Mouse (Mus musculus): ENCODE results near the gene H2-Eb2. TPM values are rescaled to one million over a fixed set of nuclear protein-coding genes. Genes with fewer than 3 reads are reported as not detected.
"Not testable (repeated sequence)": the region's sequence is repeated elsewhere in the genome, so short reads cannot be mapped to it uniquely, and the experiment has no call there.

H2-Eb2 gene
- polyA plus RNA-seq, 1 experiment from 2014 or later: not detected

- H3K4me1 ChIP-seq: no peaks in the 10 kb centered on the region
- no peak for ATAC-seq (ENCODE audit: insufficient read depth, low FRiP score, low read depth)
- no peak overlapping the region for H3K4me3 ChIP-seq (replicated peaks)
- no peak overlapping the region for H3K27ac ChIP-seq
- no peak overlapping the region for H3K9ac ChIP-seq
- no peaks in the 10 kb centered on the region for H3K9me3 ChIP-seq
- no peaks in the 10 kb centered on the region for H3K27me3 ChIP-seq (replicated peaks)
- H3K4me2 ChIP-seq: no peak overlapping the region
- WGBS: 81% methylated on average over 4 of the region's 4 CpGs
- H3K36me3 ChIP-seq: no peaks in the 10 kb centered on the region
These were observed 17.3 kb upstream of the H2-Eb2 start for GRCm38 (mm10) chr17:34308161-34308560.

DNA sequence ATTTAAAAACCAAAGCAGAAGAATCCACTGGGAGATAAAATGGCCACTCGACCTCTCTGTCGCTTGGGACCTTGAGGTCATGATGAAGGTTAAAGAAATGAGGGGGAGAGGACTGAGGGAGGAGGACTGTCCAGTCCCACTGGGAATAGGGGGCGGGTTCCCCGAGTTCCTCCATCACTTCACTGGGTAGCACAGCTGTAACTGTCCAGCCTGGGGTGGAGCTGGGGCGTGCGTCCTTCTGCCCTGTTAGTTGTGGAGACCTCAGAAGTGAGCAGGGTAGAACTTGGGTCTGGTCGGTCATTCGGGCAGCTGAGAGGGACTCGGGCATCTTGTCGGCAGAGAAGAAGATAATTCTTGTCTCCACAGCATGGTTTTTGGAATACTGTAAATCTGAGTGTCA, 16.2 kb upstream of the H2-Eb2 start:
- 21% methylated on average over 10 of the region's 10 CpGs for WGBS
- Histone ChIP-seq H3K9me3 (no peaks in the 10 kb centered on the region), H3K4me1 (no peaks in the 10 kb centered on the region), H3K36me3 (no peaks in the 10 kb centered on the region), H3K27ac (no peak overlapping the region), H3K4me3 (replicated peaks) (peak overlapping the region; percentile 59), H3K4me2 (peak overlapping the region; percentile 75), H3K27me3 (replicated peaks) (no peaks in the 10 kb centered on the region), H3K9ac (peak overlapping the region; percentile 29; the same call in 1 of the 2 replicates)
- ATAC-seq (ENCODE audit: insufficient read depth, low FRiP score, low read depth): 0 out of 2 replicates have a peak, but pooled peaks have one; percentile 41

DNA sequence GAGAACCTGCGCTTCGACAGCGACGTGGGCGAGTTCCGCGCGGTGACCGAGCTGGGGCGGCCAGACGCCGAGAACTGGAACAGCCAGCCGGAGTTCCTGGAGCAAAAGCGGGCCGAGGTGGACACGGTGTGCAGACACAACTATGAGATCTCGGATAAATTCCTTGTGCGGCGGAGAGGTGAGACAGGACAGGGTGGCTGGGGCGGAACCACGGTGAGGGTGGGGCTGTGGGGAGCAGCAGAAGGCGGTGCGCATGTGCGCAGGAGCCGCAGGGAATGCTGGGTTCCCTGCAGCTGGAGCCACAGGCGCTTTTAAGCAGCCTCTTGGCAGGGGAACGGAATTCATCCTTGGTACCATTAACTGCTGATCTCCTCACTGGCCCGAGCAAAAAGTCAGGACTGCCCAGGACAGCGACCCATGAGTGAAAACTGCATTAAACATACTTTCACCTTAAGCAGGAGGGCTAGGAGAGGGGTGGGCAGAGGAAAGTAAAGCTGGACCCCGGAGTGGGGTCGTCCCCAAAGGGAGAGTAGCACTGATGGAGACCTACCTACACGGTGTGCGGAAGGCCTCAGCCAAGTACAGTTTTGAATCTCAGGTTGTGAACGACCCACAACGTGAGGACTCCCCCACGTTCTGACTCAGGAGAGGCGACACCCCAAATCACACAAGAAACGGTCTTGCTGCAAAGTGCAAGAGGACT, 15.6 kb upstream of the H2-Eb2 start:
- peak overlapping the region; percentile 29; the same call in 1 of the 2 replicates for H3K9ac ChIP-seq
- no peaks in the 10 kb centered on the region for H3K27me3 ChIP-seq (replicated peaks)
- ATAC-seq (ENCODE audit: insufficient read depth, low FRiP score, low read depth): peak; percentile 75
- no peaks in the 10 kb centered on the region for H3K9me3 ChIP-seq
- no peaks in the 10 kb centered on the region for H3K36me3 ChIP-seq
- 21% methylated on average over 38 of the region's 38 CpGs for WGBS
- peak overlapping the region; percentile 59 for H3K4me3 ChIP-seq (replicated peaks)
- no peaks in the 10 kb centered on the region for H3K4me1 ChIP-seq
- no peak overlapping the region for H3K27ac ChIP-seq
- peak overlapping the region; percentile 75 for H3K4me2 ChIP-seq

- H3K27ac ChIP-seq; H3K4me2 ChIP-seq; H3K4me3 ChIP-seq (replicated peaks); H3K27me3 ChIP-seq (replicated peaks); H3K36me3 ChIP-seq; ATAC-seq (ENCODE audit: insufficient read depth, low FRiP score, low read depth); H3K9ac ChIP-seq; H3K9me3 ChIP-seq; H3K4me1 ChIP-seq: not testable (repeated sequence)
- 82% methylated on average over 3 of the region's 3 CpGs for WGBS
These were observed 14.9 kb upstream of the H2-Eb2 start for GRCm38 (mm10) chr17:34310526-34310925.

- H3K27me3 ChIP-seq (replicated peaks): no peaks in the 10 kb centered on the region
- no peak overlapping the region for H3K9ac ChIP-seq
- H3K4me2 ChIP-seq: no peak overlapping the region
- H3K27ac ChIP-seq: no peak overlapping the region
- H3K4me3 ChIP-seq (replicated peaks): no peak overlapping the region
- H3K9me3 ChIP-seq: no peaks in the 10 kb centered on the region
- H3K4me1 ChIP-seq: no peaks in the 10 kb centered on the region
- WGBS: 78% methylated on average over 1 of the region's 1 CpGs
- ATAC-seq (ENCODE audit: insufficient read depth, low FRiP score, low read depth): no peak
- H3K36me3 ChIP-seq: no peaks in the 10 kb centered on the region
These were observed 13.3 kb upstream of the H2-Eb2 start for GRCm38 (mm10) chr17:34312185-34312584.

DNA sequence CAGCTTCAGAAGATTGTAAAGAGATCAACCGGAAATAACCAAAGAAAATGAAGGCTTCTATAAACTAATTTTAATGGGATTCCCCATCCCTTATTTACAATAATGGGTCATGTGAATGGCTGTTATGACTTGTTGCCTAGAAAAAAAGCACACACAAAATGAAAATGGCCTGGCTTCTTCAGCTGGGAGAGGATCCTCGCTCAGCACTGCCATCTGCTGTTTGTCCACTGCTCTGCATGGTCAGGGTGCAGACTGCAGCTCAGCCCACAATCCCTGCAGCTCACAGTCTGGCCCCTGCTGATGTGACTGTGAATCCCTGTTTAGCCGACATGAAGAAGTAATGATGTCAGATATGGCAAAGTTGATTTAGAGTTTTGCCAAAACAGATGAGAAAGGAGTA, 12.1 kb upstream of the H2-Eb2 start:
- Histone ChIP-seq H3K9me3 (no peaks in the 10 kb centered on the region), H3K36me3 (no peaks in the 10 kb centered on the region), H3K27ac (no peak overlapping the region), H3K9ac (no peak overlapping the region), H3K27me3 (replicated peaks) (no peaks in the 10 kb centered on the region), H3K4me2 (no peak overlapping the region), H3K4me1 (no peaks in the 10 kb centered on the region), H3K4me3 (replicated peaks) (no peak overlapping the region)
- 34% methylated on average over 3 of the region's 3 CpGs for WGBS
- ATAC-seq (ENCODE audit: insufficient read depth, low FRiP score, low read depth): no peak

DNA sequence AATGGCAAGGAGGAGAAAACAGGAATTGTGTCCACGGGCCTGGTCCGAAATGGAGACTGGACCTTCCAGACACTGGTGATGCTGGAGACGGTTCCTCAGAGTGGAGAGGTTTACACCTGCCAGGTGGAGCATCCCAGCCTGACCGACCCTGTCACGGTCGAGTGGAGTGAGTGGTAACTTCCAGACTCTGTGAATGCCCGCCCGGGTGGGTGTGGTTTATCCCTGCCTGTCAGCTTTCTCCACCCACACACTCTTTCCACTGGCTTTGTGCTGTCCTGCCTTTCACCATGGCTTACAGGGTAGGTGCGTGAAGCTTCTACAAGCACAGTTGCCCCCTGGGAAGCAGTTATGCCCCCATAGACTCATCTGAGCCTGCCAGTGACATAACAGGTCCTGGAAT, 11.2 kb upstream of the H2-Eb2 start:
- Histone ChIP-seq H3K36me3 (no peaks in the 10 kb centered on the region), H3K9ac (no peak overlapping the region), H3K4me1 (no peaks in the 10 kb centered on the region), H3K27ac (no peak overlapping the region), H3K4me3 (replicated peaks) (no peak overlapping the region), H3K4me2 (no peak overlapping the region), H3K9me3 (no peaks in the 10 kb centered on the region), H3K27me3 (replicated peaks) (no peaks in the 10 kb centered on the region)
- no peak for ATAC-seq (ENCODE audit: insufficient read depth, low FRiP score, low read depth)
- 74% methylated on average over 9 of the region's 9 CpGs for WGBS

- 80% methylated on average over 1 of the region's 1 CpGs for WGBS
- H3K27me3 ChIP-seq (replicated peaks): no peaks in the 10 kb centered on the region
- no peaks in the 10 kb centered on the region for H3K9me3 ChIP-seq
- no peak overlapping the region for H3K4me3 ChIP-seq (replicated peaks)
- ATAC-seq (ENCODE audit: insufficient read depth, low FRiP score, low read depth): no peak
- no peak overlapping the region for H3K4me2 ChIP-seq
- H3K4me1 ChIP-seq: no peaks in the 10 kb centered on the region
- H3K9ac ChIP-seq: no peak overlapping the region
- no peak overlapping the region for H3K27ac ChIP-seq
- no peaks in the 10 kb centered on the region for H3K36me3 ChIP-seq
These were observed 10.0 kb upstream of the H2-Eb2 start for GRCm38 (mm10) chr17:34315512-34315911.

DNA sequence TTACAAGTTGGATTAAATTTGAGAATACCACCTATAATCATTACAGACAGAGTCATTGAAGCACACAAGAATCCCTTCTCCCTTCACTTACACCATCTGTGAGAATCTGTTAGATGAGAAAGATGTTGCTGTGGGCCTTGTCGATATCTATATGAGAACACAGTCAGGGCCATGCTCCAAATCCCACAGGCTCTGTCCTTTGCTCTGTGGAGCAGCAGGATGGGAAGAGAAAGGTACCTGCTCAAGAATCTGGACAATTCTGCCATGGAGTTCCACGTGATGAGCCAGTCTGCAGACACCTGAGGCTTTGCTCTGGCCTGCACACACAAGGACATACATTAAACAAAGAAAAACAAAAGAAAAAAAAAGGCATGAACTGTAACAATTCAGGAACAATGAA, 8.8 kb upstream of the H2-Eb2 start:
- Histone ChIP-seq H3K9me3 (no peaks in the 10 kb centered on the region), H3K4me3 (replicated peaks) (no peak overlapping the region), H3K27ac (no peak overlapping the region), H3K27me3 (replicated peaks) (no peaks in the 10 kb centered on the region), H3K4me2 (no peak overlapping the region), H3K36me3 (no peaks in the 10 kb centered on the region), H3K9ac (no peak overlapping the region), H3K4me1 (no peaks in the 10 kb centered on the region)
- 69% methylated on average over 2 of the region's 2 CpGs for WGBS
- no peak for ATAC-seq (ENCODE audit: insufficient read depth, low FRiP score, low read depth)

DNA sequence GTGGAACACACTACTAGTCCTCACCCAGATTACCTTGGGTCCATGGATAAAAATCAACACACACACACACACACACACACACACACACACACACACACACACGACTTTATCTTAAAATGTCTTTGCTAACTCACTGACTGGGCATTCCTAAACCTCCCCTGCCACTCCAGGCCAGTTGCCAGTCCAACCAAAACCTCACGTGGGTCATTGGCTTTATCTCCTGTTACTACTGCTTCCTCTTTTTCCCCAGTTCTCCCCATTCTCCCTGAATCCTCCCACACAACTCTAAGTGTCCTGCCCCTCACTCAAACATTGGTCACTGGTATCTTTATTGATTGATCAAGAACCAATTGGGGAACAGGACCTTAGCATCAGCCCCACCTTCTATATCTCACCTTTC, 8.2 kb upstream of the H2-Eb2 start:
- no peak for ATAC-seq (ENCODE audit: insufficient read depth, low FRiP score, low read depth)
- 32% methylated on average over 2 of the region's 2 CpGs for WGBS
- Histone ChIP-seq H3K36me3 (no peaks in the 10 kb centered on the region), H3K27me3 (replicated peaks) (no peaks in the 10 kb centered on the region), H3K4me1 (no peaks in the 10 kb centered on the region), H3K9ac (no peak overlapping the region), H3K27ac (no peak overlapping the region), H3K9me3 (no peaks in the 10 kb centered on the region), H3K4me2 (no peak overlapping the region), H3K4me3 (replicated peaks) (no peak overlapping the region)

GRCm38 (mm10) chr17:34326373-34326772, 908 bp downstream of the H2-Eb2 start:
- no peaks in the 10 kb centered on the region for H3K9me3 ChIP-seq
- H3K4me3 ChIP-seq (replicated peaks): no peak overlapping the region
- no peak overlapping the region for H3K4me2 ChIP-seq
- no peaks in the 10 kb centered on the region for H3K36me3 ChIP-seq
- 79% methylated on average over 3 of the region's 3 CpGs for WGBS
- no peak for ATAC-seq (ENCODE audit: insufficient read depth, low FRiP score, low read depth)
- H3K4me1 ChIP-seq: no peaks in the 10 kb centered on the region
- no peak overlapping the region for H3K27ac ChIP-seq
- H3K27me3 ChIP-seq (replicated peaks): no peaks in the 10 kb centered on the region; the same call in 1 of the 2 replicates
- H3K9ac ChIP-seq: no peak overlapping the region

DNA sequence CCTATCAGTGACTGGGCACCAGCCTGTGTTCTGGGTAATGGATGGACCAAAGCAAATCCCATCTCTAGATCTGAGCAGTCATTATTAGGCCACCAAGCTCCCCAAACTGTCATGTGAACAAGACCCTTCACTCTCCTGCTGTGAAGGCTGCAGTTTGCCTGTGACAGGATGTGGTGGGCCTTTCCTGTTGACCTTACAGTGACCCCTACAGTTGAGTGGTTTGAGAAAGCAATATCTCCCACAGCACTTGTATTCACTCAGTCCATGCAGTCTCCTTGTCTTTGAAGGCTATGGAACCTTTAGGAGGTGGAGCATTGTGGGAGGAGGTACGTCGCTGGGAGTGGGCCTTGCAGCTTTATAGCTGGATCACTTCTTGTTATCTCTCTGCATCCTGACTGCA, 4.3 kb downstream of the H2-Eb2 start:
- no peak for ATAC-seq (ENCODE audit: insufficient read depth, low FRiP score, low read depth)
- Histone ChIP-seq H3K9me3 (no peaks in the 10 kb centered on the region), H3K4me3 (replicated peaks) (no peak overlapping the region), H3K27me3 (replicated peaks) (no peaks in the 10 kb centered on the region; the same call in 1 of the 2 replicates), H3K36me3 (no peaks in the 10 kb centered on the region), H3K4me1 (no peaks in the 10 kb centered on the region), H3K9ac (no peak overlapping the region), H3K4me2 (no peak overlapping the region), H3K27ac (no peak overlapping the region)
- WGBS: 75% methylated on average over 2 of the region's 2 CpGs

DNA sequence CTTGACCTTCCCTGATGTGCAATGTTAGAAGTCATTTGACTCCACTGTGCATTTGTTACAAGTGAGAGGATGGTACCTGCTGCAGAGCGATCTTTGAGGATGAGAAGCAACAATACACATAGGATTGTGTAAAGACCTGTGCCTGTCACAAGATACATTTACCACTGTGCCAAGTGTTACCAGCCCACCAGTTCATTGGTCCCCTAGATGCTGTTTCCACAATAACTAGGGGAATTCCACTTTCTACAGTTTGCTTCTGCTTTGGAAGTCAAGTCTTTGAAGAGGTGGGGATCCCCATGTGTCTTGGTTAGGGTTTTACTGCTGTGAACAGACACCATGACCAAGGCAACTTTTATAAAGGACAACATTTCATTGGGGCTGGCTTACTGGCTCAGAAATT, 5.7 kb downstream of the H2-Eb2 start:
- H3K4me3 ChIP-seq (replicated peaks): no peak overlapping the region
- ATAC-seq (ENCODE audit: insufficient read depth, low FRiP score, low read depth): no peak
- no peak overlapping the region for H3K9ac ChIP-seq
- no peaks in the 10 kb centered on the region for H3K9me3 ChIP-seq
- WGBS: 97% methylated on average over 1 of the region's 1 CpGs
- no peaks in the 10 kb centered on the region for H3K36me3 ChIP-seq
- no peaks in the 10 kb centered on the region for H3K4me1 ChIP-seq
- no peaks in the 10 kb centered on the region for H3K27me3 ChIP-seq (replicated peaks)
- H3K27ac ChIP-seq: no peak overlapping the region
- no peak overlapping the region for H3K4me2 ChIP-seq
